Mouse (Mus musculus) embryo, embryonic 10.5 days (tissue): ENCODE measurements around the gene Gstp2.

Experiments used
- DNase-seq: peaks from one replicate; pipeline ENCODE4 v3.0.0-alpha.2; 2015; ENCODE audit warnings: low spot score

The Gstp2 gene

GRCm38 (mm10) chr19:4005971-4006370 is 39.9 kb downstream of the Gstp2 start:
- no peak for DNase-seq

GRCm38 (mm10) chr19:4005091-4005490 is 40.7 kb downstream of the Gstp2 start:
- no peak for DNase-seq

GRCm38 (mm10) chr19:4004331-4004730 is 41.5 kb downstream of the Gstp2 start:
- no peak for DNase-seq

DNA sequence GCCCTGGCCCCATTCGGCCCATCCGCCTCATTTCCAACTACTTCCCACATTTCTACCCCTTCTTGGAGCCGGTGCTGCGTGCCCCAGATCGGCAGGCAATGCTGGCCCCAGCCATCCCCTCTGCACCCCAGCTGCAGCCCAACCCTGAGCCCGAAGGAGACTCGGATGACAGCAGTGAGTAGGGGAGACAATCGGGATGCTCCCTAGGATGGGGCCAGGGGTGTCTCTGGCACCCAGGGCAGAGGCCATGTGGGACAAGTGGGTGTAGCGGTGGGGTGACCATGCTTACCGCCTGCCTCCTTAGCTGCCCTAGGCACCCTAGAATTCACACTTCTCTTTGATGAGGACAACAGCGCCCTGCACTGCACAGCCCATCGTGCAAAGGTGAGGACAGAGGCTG is 42.2 kb downstream of the Gstp2 start:
- DNase-seq = no peak

DNA sequence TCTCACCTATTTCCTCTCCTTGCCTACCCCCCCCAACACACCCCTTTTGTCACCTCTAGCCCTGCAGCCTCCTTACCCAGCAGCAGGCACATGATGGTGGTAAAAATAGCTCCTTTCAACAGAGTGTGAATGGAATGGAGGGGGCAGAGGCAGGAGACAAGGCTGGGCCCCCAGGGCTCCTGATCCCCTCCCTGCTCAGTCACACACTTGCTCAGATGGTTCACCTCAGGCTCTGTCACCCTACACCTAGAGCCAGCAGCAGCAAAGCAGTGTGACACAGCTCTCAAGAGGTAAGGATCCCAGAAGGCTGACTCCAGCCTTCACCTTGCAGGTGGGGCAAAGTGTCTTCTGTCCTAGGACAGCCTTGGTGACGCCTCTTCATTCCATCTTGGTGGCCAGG is 42.7 kb downstream of the Gstp2 start, which contains the start of gene Doc2g:
Gene Doc2g, plus strand, starts transcription at position 202 of the 400 bp plus-strand sequence.
- no peak for DNase-seq

GRCm38 (mm10) chr19:4001752-4002151 is 44.1 kb downstream of the Gstp2 start:
- DNase-seq = no peak

DNA sequence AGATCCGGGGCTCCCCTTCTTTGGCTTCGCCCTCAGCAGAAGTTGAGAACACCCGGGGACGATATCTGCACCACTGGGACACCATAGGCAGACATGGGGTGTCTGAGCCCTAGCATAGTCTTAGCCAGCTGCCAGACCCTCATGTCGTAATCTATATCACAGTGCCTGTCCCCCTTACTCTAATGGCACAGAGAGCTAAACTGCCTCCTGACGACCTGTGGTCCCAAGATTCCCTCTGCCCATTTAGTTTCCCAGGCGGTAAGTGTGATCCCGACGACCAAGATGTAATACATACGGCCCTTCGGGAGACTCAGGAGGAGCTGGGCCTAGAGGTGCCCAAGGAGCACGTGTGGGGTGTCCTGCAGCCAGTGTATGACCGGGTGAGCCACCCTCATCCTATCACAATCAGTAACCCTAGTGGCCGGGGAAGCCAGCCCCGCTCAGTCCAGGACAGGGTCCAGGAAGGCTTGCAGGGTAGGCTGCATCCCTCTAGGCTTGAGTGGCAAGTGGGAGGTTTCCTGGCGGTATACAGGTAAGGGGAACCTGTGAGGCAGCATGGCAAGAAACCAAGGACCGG is 44.8 kb downstream of the Gstp2 start:
- DNase-seq = peak; percentile 37

DNA sequence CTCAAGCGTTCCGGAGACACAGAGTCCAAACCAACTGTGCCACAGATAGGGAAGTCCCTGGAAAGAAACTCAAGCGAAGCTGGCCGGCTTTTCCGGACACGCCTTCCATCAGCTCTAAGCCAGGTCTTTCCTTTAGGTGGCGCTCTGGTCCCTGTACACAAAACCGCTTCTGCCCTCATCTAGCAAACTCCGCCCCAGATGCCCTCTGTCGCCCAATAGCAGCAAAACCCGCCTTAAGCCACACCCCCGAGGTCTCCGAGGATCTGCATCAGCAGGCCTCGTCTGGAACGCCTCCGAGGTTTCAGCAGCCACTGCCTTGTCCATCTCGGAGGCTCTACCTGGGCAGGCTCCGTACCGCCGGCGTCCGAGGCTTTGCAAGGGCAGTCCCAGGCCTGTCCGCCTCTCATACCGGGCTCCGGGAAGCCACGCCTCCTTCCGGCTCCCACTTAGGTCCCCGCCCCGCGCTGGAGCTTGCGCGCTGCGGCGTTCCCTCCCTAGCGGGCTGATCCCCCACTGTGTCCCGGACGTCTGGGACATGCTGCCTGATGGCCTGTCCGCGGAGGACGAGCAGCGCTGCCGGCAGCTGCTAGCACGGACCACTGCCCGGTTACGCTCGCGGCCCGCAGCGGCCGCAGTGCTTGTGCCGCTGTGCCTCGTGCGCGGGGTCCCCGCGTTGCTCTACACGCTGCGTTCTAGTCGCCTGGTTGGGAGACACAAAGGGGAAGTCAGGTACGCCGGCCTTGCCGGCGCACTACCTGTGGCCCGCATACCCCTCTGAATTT is 45.5 kb downstream of the Gstp2 start, which contains the start of the genes Nudt8 and Gm49405:
Gene Nudt8, plus strand, starts transcription at position 462 of the 782 bp plus-strand sequence.
Gene Gm49405, plus strand, starts transcription at position 508 of the 782 bp plus-strand sequence.
- DNase-seq = peak; percentile 99

DNA sequence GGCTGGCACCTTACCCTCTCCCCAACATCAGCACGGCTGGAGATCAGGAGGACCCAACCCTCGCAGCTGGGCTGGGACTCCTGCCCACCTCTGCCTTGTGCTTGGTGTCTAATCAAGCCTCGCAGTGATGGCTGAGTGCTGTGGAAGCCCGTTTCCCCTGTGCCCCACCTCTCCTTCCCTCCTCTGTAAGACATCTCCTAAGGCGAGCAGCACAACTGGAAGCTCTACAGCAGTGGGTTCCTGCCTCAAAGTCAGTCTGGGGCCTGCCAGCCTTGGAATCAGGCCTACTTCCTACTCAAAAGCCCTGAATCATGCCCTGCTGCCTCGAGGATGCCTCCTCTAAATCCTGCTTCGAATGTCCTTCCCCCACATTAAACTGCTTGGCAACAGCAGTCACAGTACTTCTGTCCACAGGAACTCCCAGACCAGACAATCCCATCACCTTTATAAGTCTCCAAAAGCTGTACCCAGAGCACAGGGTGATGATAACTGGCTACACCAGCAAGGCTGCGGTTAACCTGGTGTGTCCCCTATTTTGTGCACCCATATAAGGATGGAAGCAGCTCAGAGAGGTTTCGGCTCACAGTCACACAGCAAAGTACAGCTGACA is 46.6 kb downstream of the Gstp2 start:
- DNase-seq = no peak

DNA sequence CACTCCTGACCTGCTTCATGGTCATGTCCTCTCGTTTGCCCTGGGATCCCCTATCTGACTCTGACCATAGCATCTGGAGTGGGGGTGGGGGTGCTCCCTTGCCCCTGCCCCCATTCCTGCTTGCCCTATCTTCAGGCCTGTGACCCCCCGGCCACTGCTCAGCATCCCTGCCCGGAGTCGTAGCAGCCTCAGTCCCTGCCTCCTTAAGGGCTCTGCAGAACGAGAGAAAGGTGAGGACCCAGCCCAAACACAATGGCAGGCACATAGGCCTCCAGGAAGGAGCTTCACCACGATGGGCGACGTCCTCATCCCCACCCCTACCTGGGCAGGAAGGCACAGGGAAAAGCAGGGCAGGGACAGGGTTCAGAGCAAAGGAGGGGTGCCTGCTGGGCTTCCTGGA is 47.5 kb downstream of the Gstp2 start:
- no peak for DNase-seq

GRCm38 (mm10) chr19:3997231-3997630 is 48.6 kb downstream of the Gstp2 start:
- no peak for DNase-seq

DNA sequence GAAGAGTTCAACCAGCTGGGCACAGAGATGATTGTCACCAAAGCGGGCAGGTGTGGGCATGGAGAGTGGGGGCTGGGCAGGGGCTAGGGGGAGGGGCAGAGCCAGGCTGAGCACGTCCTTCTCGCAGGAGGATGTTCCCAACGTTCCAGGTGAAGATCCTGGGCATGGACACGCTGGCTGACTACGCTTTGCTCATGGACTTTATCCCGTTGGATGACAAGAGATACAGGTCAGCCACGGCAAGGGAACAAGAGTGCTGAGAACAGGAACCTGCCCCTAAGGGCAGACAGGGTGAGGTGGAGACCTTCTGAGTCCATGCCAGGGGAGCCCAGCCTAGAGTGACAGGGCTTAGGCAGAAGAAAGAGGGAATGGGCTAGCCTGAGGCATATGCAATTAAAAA is 49.1 kb downstream of the Gstp2 start:
- no peak for DNase-seq

DNA sequence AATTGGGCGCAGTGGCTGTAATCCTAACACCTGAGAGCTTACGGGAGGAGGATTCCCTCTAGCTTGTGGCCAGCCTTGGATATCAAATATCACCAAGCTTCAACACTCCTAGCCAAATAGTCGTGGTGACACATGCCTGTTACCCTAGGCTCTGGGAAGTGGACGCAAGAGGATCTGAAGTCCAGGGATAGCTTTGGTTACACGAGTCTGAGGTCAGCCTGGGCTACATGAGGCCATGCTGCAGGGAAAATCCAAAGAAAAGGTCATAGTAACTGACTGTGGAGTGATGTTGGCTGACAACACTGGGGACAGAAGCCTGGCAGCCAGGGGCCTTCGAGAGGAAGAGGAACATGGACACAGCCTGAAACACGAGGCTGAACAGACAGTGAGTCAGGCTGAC is 49.7 kb downstream of the Gstp2 start:
- DNase-seq = no peak

- DNase-seq = no peak
Measured at GRCm38 (mm10) chr19:3995505-3995904, 50.3 kb downstream of the Gstp2 start.

DNA sequence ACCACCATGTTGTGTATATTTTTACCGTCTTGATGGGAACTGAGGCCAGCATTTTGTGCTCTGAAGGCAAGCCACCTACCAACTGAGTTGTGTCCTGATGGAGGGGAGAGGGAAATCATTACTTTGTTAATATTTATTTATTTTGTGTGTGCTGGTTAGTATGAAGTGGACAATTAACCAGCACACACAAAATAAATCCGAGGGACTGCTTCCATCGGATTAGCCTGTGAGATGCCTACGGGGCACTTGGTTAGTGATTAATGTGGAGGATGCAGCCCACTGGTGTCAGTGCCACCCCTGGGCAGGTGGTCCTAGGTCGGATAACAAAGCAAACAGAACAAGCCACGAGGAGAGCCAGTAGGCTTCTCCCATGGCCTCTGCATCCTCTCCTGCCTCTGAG is 50.9 kb downstream of the Gstp2 start:
- DNase-seq = no peak

DNA sequence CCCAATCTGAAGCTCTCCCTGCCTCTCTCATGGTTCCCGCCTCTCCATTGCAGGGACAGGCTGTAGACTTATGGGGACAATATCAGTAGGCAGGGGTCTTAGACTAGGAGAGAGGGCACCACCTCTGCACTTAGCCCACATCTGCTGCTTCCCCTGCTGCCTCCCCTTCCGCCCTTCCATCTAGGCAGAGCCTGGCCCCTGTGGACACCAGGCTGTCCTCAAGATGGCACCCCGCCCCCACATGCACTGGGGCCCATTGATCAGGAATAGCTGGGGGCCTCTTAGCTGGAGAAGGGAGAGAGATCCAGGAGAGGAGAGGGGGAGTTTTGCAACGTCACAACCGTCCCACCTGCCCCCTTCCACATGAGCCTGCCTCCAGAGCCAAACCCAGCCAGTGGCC is 53.4 kb downstream of the Gstp2 start, which contains the start of gene Tbx10:
Gene Tbx10, plus strand, starts transcription at position 337 of the 400 bp plus-strand sequence.
- no peak for DNase-seq

- no peak for DNase-seq
Measured at GRCm38 (mm10) chr19:3991966-3992365, 53.9 kb downstream of the Gstp2 start.

- no peak for DNase-seq
Measured at GRCm38 (mm10) chr19:3991562-3991961, 54.3 kb downstream of the Gstp2 start.

DNA sequence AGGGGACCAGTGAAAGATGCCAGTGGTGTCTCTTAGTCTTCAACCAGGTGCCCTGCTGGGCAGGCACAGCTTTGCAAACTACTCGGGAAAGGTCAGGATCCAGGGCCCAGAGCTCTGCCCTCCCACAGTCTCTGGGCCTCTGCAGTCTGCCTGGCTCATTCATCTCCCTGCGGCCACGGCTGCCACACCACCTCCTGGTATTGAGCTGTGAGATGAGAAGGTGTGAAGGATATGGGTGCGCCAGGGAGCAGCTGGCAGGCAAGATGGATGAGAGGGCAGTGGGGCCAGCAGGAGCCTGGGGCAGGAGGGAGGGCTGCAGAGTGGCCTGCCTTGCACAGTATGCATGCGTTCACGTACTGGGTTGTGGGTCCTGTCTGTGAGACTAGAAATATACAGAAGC is 55.0 kb downstream of the Gstp2 start:
- no peak for DNase-seq
